32 mouse cellular contexts compared by ENCODE assay signal in the genomic region with DNA sequence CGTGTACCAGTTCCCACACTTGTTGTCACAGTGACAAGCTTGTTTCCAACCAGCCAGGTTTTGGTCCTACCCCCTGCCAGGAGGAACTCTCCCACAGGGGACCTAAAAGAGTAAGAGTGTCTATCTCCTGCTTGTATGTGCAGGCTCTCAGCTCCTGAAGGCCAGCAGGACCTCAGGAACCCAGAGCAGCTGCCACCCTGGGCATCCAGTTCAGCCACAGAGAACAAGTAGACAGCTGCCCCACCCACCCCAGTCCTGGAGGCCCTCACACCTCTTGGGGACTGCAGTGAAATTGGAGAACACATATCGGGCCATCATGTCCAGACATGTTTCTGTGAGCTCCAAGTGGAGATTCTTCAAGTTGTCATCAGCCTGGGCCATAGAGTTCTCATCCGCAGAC. TPM values are rescaled to one million over a fixed set of nuclear protein-coding genes. Genes with fewer than 3 reads are reported as not detected.
"Had no signal": no experiment of that assay in that cellular context is flagged by ENCODE, and none has a peak within 500 bp of the region (broad histone marks: within the 10 kb centered on the region; RNA-seq: fewer than 3 reads in every experiment).

No protein-coding gene starts in this region.

- H3K9ac ChIP-seq: heart, embryonic 13.5 days; heart, embryonic 15.5 days; hindbrain, embryonic 12.5 days; hindbrain, embryonic 14.5 days; intestine, embryonic 15.5 days; limb, embryonic 13.5 days; limb, embryonic 15.5 days; liver, embryonic 12.5 days; liver, embryonic 14.5 days had no signal

- DNase-seq: gastrocnemius, postnatal 14 days; gastrocnemius, postnatal 36 days; heart, adult 11 months; heart, adult 2 months; heart, postnatal 14 days; heart, postnatal 36 days; kidney, adult 2 months; kidney, adult 9 months; kidney, postnatal 10 days; kidney, postnatal 36 days; layer of hippocampus, adult 9-11 months; layer of hippocampus, postnatal 36 days; left cerebral cortex, postnatal 4 days had no signal

- H3K27ac ChIP-seq: heart, adult 2 months; heart, embryonic 13.5 days; heart, embryonic 15.5 days; hindbrain, embryonic 10.5 days; hindbrain, embryonic 12.5 days; hindbrain, embryonic 14.5 days; intestine, embryonic 15.5 days; limb, embryonic 13.5 days; limb, embryonic 15.5 days; liver, embryonic 14.5 days had no signal

- H3K4me2 ChIP-seq: heart, embryonic 11.5 days; heart, embryonic 13.5 days; heart, embryonic 15.5 days; hindbrain, embryonic 12.5 days; hindbrain, embryonic 14.5 days; intestine, embryonic 15.5 days; limb, embryonic 13.5 days; limb, embryonic 15.5 days; liver, embryonic 12.5 days had no signal

- H3K4me1 ChIP-seq: heart, embryonic 13.5 days; heart, embryonic 15.5 days; hindbrain, embryonic 10.5 days; hindbrain, embryonic 12.5 days; intestine, embryonic 15.5 days; limb, embryonic 13.5 days; limb, embryonic 15.5 days had no signal

- ATAC-seq: hindbrain, embryonic 16.5 days; inflammation-experienced regulatory T-cells, adult 6 months; intestine, embryonic 15.5 days; intestine, postnatal 0 days; liver, embryonic 12.5 days had no signal

- H3K27me3 ChIP-seq: heart, embryonic 13.5 days; heart, embryonic 15.5 days; hindbrain, embryonic 12.5 days; intestine, embryonic 15.5 days; limb, embryonic 13.5 days; limb, embryonic 15.5 days; liver, embryonic 12.5 days had no signal

- H3K9me3 ChIP-seq: heart, embryonic 13.5 days; heart, embryonic 15.5 days; hindbrain, embryonic 10.5 days; hindbrain, embryonic 12.5 days; intestine, embryonic 15.5 days; limb, embryonic 13.5 days; limb, embryonic 15.5 days; liver, embryonic 12.5 days had no signal

- H3K4me3 ChIP-seq: heart, adult 2 months; heart, embryonic 13.5 days; heart, embryonic 15.5 days; hindbrain, embryonic 10.5 days; hindbrain, embryonic 12.5 days; intestine, embryonic 15.5 days; limb, embryonic 13.5 days; limb, embryonic 15.5 days; liver, embryonic 12.5 days had no signal

RNA-seq across cellular contexts. Expression of gene Slc9a3r2, which starts 45.6 kb away (rescaled TPM):
- polyA plus RNA-seq: inflammation-experienced regulatory T-cells, adult 6 months had no signal

RNA-seq across cellular contexts. Expression of gene Npw, which starts 53.7 kb away (rescaled TPM):
- polyA plus RNA-seq: gonadal fat pad, adult 2 months; heart, adult 2 months; heart, embryonic 11.5 days; heart, embryonic 13.5 days; heart, postnatal 0 days; hindbrain, embryonic 10.5 days; hindbrain, embryonic 12.5 days; inflammation-experienced regulatory T-cells, adult 6 months; kidney, adult 2 months; kidney, embryonic 16.5 days; large intestine, adult 2 months; limb, embryonic 15.5 days; liver, adult 2 months had no signal
